Mouse (Mus musculus) neural tube, embryonic 10.5 days (tissue): ENCODE data around the gene Klhl29.

Source experiments
- DNase-seq: peaks from one replicate; pipeline ENCODE4 v3.0.0-alpha.2; 2017; ENCODE audit warnings: low spot score; ENCODE audit errors: extremely low spot score

Klhl29 gene

GRCm38 (mm10) chr12:5375616-5376461 is at the start of gene Klhl29:
TSS of gene Klhl29 (minus strand) at chr12:5375682.
- DNase-seq, result no peak

- DNase-seq, result no peak
Observed at GRCm38 (mm10) chr12:5425276-5425675, 49.8 kb upstream of the Klhl29 start.

GRCm38 (mm10) chr12:5415806-5416205 is 40.3 kb upstream of the Klhl29 start:
- no peak for DNase-seq

- no peak for DNase-seq
Observed at GRCm38 (mm10) chr12:5413976-5414375, 38.5 kb upstream of the Klhl29 start.

GRCm38 (mm10) chr12:5411761-5412537 is 36.5 kb upstream of the Klhl29 start:
- DNase-seq, result no peak

- DNase-seq, result no peak
Observed at GRCm38 (mm10) chr12:5411346-5411745, 35.9 kb upstream of the Klhl29 start.

- peak; percentile 83 for DNase-seq
Observed at GRCm38 (mm10) chr12:5410391-5411115, 35.1 kb upstream of the Klhl29 start.

- no peak for DNase-seq
Observed at GRCm38 (mm10) chr12:5407175-5407574, 31.7 kb upstream of the Klhl29 start.

GRCm38 (mm10) chr12:5397423-5397822 is 21.9 kb upstream of the Klhl29 start:
- no peak for DNase-seq

- no peak for DNase-seq
Observed at GRCm38 (mm10) chr12:5395188-5395587, 19.7 kb upstream of the Klhl29 start.

GRCm38 (mm10) chr12:5387112-5387511 is 11.6 kb upstream of the Klhl29 start:
- DNase-seq, result no peak

GRCm38 (mm10) chr12:5386688-5387087 is 11.2 kb upstream of the Klhl29 start:
- no peak for DNase-seq

GRCm38 (mm10) chr12:5381694-5382093 is 6.2 kb upstream of the Klhl29 start:
- no peak for DNase-seq

- DNase-seq, result peak; percentile 84
Observed at GRCm38 (mm10) chr12:5374684-5375615, 532 bp downstream of the Klhl29 start.

GRCm38 (mm10) chr12:5374196-5374683 is 1.2 kb downstream of the Klhl29 start:
- peak; percentile 63 for DNase-seq

GRCm38 (mm10) chr12:5373641-5374195 is 1.8 kb downstream of the Klhl29 start:
- peak; percentile 73 for DNase-seq

- no peak for DNase-seq
Observed at GRCm38 (mm10) chr12:5369396-5369795, 6.1 kb downstream of the Klhl29 start.

- DNase-seq, result no peak
Observed at GRCm38 (mm10) chr12:5364836-5365235, 10.6 kb downstream of the Klhl29 start.

- no peak for DNase-seq
Observed at GRCm38 (mm10) chr12:5363961-5364634, 11.4 kb downstream of the Klhl29 start.

GRCm38 (mm10) chr12:5359065-5359464 is 16.4 kb downstream of the Klhl29 start:
- DNase-seq, result no peak
